Mouse (Mus musculus): Measurements from ENCODE around the gene Ndufs7. TPM values are rescaled to one million over a fixed set of nuclear protein-coding genes. Genes with fewer than 3 reads are reported as not detected.
"Not testable (repeated sequence)": the region's sequence is repeated elsewhere in the genome, so short reads cannot be mapped to it uniquely, and the experiment has no call there.

Gene Ndufs7
- polyA plus RNA-seq, 1 experiment from 2014 or later, result 223 TPM

- H3K36me3 ChIP-seq (ENCODE audit: control insufficient read depth, insufficient read depth), result peaks cover 39% of the 10 kb centered on the region
- H3K9ac ChIP-seq (ENCODE audit: low read depth, low read length), result no peak overlapping the region
- no peak for ATAC-seq (ENCODE audit: low read depth)
- no peak overlapping the region for H3K4me2 ChIP-seq (ENCODE audit: low read depth, low read length)
- 66% methylated on average over 4 of the region's 4 CpGs for WGBS (ENCODE audit: insufficient replicate concordance)
- H3K27me3 ChIP-seq (ENCODE audit: control insufficient read depth, insufficient read depth, low read depth, low read length), result no peaks in the 10 kb centered on the region
- H3K4me1 ChIP-seq (ENCODE audit: control insufficient read depth, low read depth, low read length), result no peaks in the 10 kb centered on the region; the same call in 1 of the 2 replicates
- no peak overlapping the region for H3K4me3 ChIP-seq (ENCODE audit: low read depth, low read length)
- H3K9me3 ChIP-seq (replicated peaks; ENCODE audit: control insufficient read depth, low read length), result no peaks in the 10 kb centered on the region
- H3K27ac ChIP-seq (ENCODE audit: low read length), result no peak overlapping the region
Observed at GRCm38 (mm10) chr10:80237020-80237419, 11.9 kb upstream of the Ndufs7 start.

GRCm38 (mm10) chr10:80238306-80238705 lies 10.6 kb upstream of the Ndufs7 start:
- Histone ChIP-seq H3K36me3 (ENCODE audit: control insufficient read depth, insufficient read depth) (peaks cover 39% of the 10 kb centered on the region), H3K4me1 (ENCODE audit: control insufficient read depth, low read depth, low read length) (no peaks in the 10 kb centered on the region; the same call in 1 of the 2 replicates), H3K9ac (ENCODE audit: low read depth, low read length) (no peak overlapping the region), H3K4me3 (ENCODE audit: low read depth, low read length) (no peak overlapping the region), H3K9me3 (replicated peaks; ENCODE audit: control insufficient read depth, low read length) (no peaks in the 10 kb centered on the region), H3K27ac (ENCODE audit: low read length) (no peak overlapping the region), H3K4me2 (ENCODE audit: low read depth, low read length) (no peak overlapping the region), H3K27me3 (ENCODE audit: control insufficient read depth, insufficient read depth, low read depth, low read length) (no peaks in the 10 kb centered on the region)
- 76% methylated on average over 3 of the region's 3 CpGs for WGBS (ENCODE audit: insufficient replicate concordance)
- no peak for ATAC-seq (ENCODE audit: low read depth)

- no peak overlapping the region for H3K27ac ChIP-seq (ENCODE audit: low read length)
- no peaks in the 10 kb centered on the region for H3K27me3 ChIP-seq (ENCODE audit: control insufficient read depth, insufficient read depth, low read depth, low read length)
- H3K4me1 ChIP-seq (ENCODE audit: control insufficient read depth, low read depth, low read length), result no peaks in the 10 kb centered on the region; the same call in 1 of the 2 replicates
- no peak overlapping the region for H3K4me3 ChIP-seq (ENCODE audit: low read depth, low read length)
- peaks cover 39% of the 10 kb centered on the region for H3K36me3 ChIP-seq (ENCODE audit: control insufficient read depth, insufficient read depth)
- no peak for ATAC-seq (ENCODE audit: low read depth)
- H3K4me2 ChIP-seq (ENCODE audit: low read depth, low read length), result no peak overlapping the region
- H3K9me3 ChIP-seq (replicated peaks; ENCODE audit: control insufficient read depth, low read length), result no peaks in the 10 kb centered on the region
- 76% methylated on average over 6 of the region's 6 CpGs for WGBS (ENCODE audit: insufficient replicate concordance)
- H3K9ac ChIP-seq (ENCODE audit: low read depth, low read length), result no peak overlapping the region
Observed at GRCm38 (mm10) chr10:80239791-80240190, 9.1 kb upstream of the Ndufs7 start.

GRCm38 (mm10) chr10:80242088-80242487 lies 6.8 kb upstream of the Ndufs7 start:
- no peak overlapping the region for H3K27ac ChIP-seq (ENCODE audit: low read length)
- peaks cover 29% of the 10 kb centered on the region for H3K36me3 ChIP-seq (ENCODE audit: control insufficient read depth, insufficient read depth)
- H3K27me3 ChIP-seq (ENCODE audit: control insufficient read depth, insufficient read depth, low read depth, low read length), result no peaks in the 10 kb centered on the region
- peaks cover 10% of the 10 kb centered on the region for H3K4me1 ChIP-seq (ENCODE audit: control insufficient read depth, low read depth, low read length)
- ATAC-seq (ENCODE audit: low read depth), result no peak
- H3K9me3 ChIP-seq (replicated peaks; ENCODE audit: control insufficient read depth, low read length), result no peaks in the 10 kb centered on the region
- no peak overlapping the region for H3K4me3 ChIP-seq (ENCODE audit: low read depth, low read length)
- 63% methylated on average over 9 of the region's 9 CpGs for WGBS (ENCODE audit: insufficient replicate concordance)
- no peak overlapping the region for H3K4me2 ChIP-seq (ENCODE audit: low read depth, low read length)
- no peak overlapping the region for H3K9ac ChIP-seq (ENCODE audit: low read depth, low read length)

GRCm38 (mm10) chr10:80242607-80243006 lies 6.3 kb upstream of the Ndufs7 start:
- Histone ChIP-seq H3K27me3 (ENCODE audit: control insufficient read depth, insufficient read depth, low read depth, low read length) (no peaks in the 10 kb centered on the region), H3K36me3 (ENCODE audit: control insufficient read depth, insufficient read depth) (peaks cover 28% of the 10 kb centered on the region), H3K4me3 (ENCODE audit: low read depth, low read length) (no peak overlapping the region), H3K9me3 (replicated peaks; ENCODE audit: control insufficient read depth, low read length) (no peaks in the 10 kb centered on the region), H3K9ac (ENCODE audit: low read depth, low read length) (no peak overlapping the region), H3K4me1 (ENCODE audit: control insufficient read depth, low read depth, low read length) (peaks cover 10% of the 10 kb centered on the region), H3K27ac (ENCODE audit: low read length) (no peak overlapping the region), H3K4me2 (ENCODE audit: low read depth, low read length) (no peak overlapping the region)
- no peak for ATAC-seq (ENCODE audit: low read depth)
- 82% methylated on average over 3 of the region's 3 CpGs for WGBS (ENCODE audit: insufficient replicate concordance)

GRCm38 (mm10) chr10:80244791-80245399 lies 4.0 kb upstream of the Ndufs7 start:
- Histone ChIP-seq H3K4me1 (ENCODE audit: control insufficient read depth, low read depth, low read length) (peaks cover 20% of the 10 kb centered on the region), H3K36me3 (ENCODE audit: control insufficient read depth, insufficient read depth) (peaks cover 13% of the 10 kb centered on the region), H3K9me3 (replicated peaks; ENCODE audit: control insufficient read depth, low read length) (no peaks in the 10 kb centered on the region), H3K4me2 (ENCODE audit: low read depth, low read length) (no peak overlapping the region), H3K4me3 (ENCODE audit: low read depth, low read length) (no peak overlapping the region), H3K9ac (ENCODE audit: low read depth, low read length) (no peak overlapping the region), H3K27me3 (ENCODE audit: control insufficient read depth, insufficient read depth, low read depth, low read length) (no peaks in the 10 kb centered on the region), H3K27ac (ENCODE audit: low read length) (no peak overlapping the region)
- WGBS (ENCODE audit: insufficient replicate concordance), result 36% methylated on average over 5 of the region's 5 CpGs
- ATAC-seq (ENCODE audit: low read depth), result no peak

- WGBS (ENCODE audit: insufficient replicate concordance), result 3% methylated on average over 4 of the region's 4 CpGs
- H3K27me3 ChIP-seq (ENCODE audit: control insufficient read depth, insufficient read depth, low read depth, low read length), result no peaks in the 10 kb centered on the region
- peak overlapping the region; percentile 8; the same call in 1 of the 2 replicates for H3K9ac ChIP-seq (ENCODE audit: low read depth, low read length)
- no peak for ATAC-seq (ENCODE audit: low read depth)
- H3K4me1 ChIP-seq (ENCODE audit: control insufficient read depth, low read depth, low read length), result peaks cover 27% of the 10 kb centered on the region
- no peak overlapping the region for H3K4me2 ChIP-seq (ENCODE audit: low read depth, low read length)
- H3K4me3 ChIP-seq (ENCODE audit: low read depth, low read length), result no peak overlapping the region
- no peak overlapping the region for H3K27ac ChIP-seq (ENCODE audit: low read length)
- H3K9me3 ChIP-seq (replicated peaks; ENCODE audit: control insufficient read depth, low read length), result no peaks in the 10 kb centered on the region
- H3K36me3 ChIP-seq (ENCODE audit: control insufficient read depth, insufficient read depth), result peaks cover 10% of the 10 kb centered on the region
Observed at GRCm38 (mm10) chr10:80245600-80245999, 3.3 kb upstream of the Ndufs7 start.

- H3K27me3 ChIP-seq (ENCODE audit: control insufficient read depth, insufficient read depth, low read depth, low read length), result no peaks in the 10 kb centered on the region
- peaks cover 6% of the 10 kb centered on the region; the same call in 1 of the 2 replicates for H3K36me3 ChIP-seq (ENCODE audit: control insufficient read depth, insufficient read depth)
- WGBS (ENCODE audit: insufficient replicate concordance), result 63% methylated on average over 6 of the region's 6 CpGs
- H3K9ac ChIP-seq (ENCODE audit: low read depth, low read length), result no peak overlapping the region
- no peaks in the 10 kb centered on the region for H3K9me3 ChIP-seq (replicated peaks; ENCODE audit: control insufficient read depth, low read length)
- H3K4me3 ChIP-seq (ENCODE audit: low read depth, low read length), result no peak overlapping the region
- H3K27ac ChIP-seq (ENCODE audit: low read length), result no peak overlapping the region
- H3K4me2 ChIP-seq (ENCODE audit: low read depth, low read length), result no peak overlapping the region
- no peak for ATAC-seq (ENCODE audit: low read depth)
- peaks cover 33% of the 10 kb centered on the region for H3K4me1 ChIP-seq (ENCODE audit: control insufficient read depth, low read depth, low read length)
Observed at GRCm38 (mm10) chr10:80247849-80248248, 1.1 kb upstream of the Ndufs7 start.

- peaks cover 33% of the 10 kb centered on the region for H3K4me1 ChIP-seq (ENCODE audit: control insufficient read depth, low read depth, low read length)
- H3K4me3 ChIP-seq (ENCODE audit: low read depth, low read length), result peak overlapping the region; percentile 88
- peak overlapping the region; percentile 87 for H3K4me2 ChIP-seq (ENCODE audit: low read depth, low read length)
- H3K9me3 ChIP-seq (replicated peaks; ENCODE audit: control insufficient read depth, low read length); ATAC-seq (ENCODE audit: low read depth); H3K27me3 ChIP-seq (ENCODE audit: control insufficient read depth, insufficient read depth, low read depth, low read length); H3K36me3 ChIP-seq (ENCODE audit: control insufficient read depth, insufficient read depth): not testable (repeated sequence)
- H3K27ac ChIP-seq (ENCODE audit: low read length), result peak overlapping the region; percentile 94; the same call in 1 of the 2 replicates
- 23% methylated on average over 3 of the region's 3 CpGs for whole genome bisulfite sequencing (ENCODE audit: insufficient replicate concordance)
- H3K9ac ChIP-seq (ENCODE audit: low read depth, low read length), result peak overlapping the region; percentile 40; the same call in 1 of the 2 replicates
Observed at GRCm38 (mm10) chr10:80248437-80248836, 484 bp upstream of the Ndufs7 start.
